Mouse (Mus musculus): Measurements from ENCODE around the gene Tmc4. TPM values are rescaled to one million over a fixed set of nuclear protein-coding genes. Genes with fewer than 3 reads are reported as not detected.
A peak's percentile ranks its signal among the peaks of the same experiment; 100 is the strongest.
"Not testable (repeated sequence)": the region's sequence is repeated elsewhere in the genome, so short reads cannot be mapped to it uniquely, and the experiment has no call there.

Tmc4 gene
- polyA plus RNA-seq (2012; ENCODE audit: insufficient read depth, insufficient read length, missing spikeins): 5.8 and 8.3 TPM in 2 replicates

DNA sequence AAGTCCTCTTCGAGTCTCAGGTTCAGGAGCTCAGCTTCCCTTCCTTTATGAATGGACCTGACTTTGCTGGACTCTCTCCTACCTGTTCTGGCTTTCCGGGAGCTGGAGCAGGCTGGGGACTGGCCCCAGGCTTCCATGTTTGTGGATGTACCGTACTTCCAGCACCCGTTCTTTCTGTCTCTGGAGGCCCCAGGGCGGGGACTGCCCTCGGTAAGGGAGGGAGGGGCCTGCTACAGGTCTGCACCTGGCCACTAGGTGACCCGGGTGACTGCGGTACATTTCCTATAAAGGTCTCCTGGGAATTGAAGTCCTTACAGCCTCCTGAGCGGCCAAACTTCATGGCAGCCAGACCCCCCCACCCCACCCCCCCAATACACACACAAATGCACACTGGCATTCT, at the start of gene Tmc4:
Gene Tmc4 (minus strand): TSS at position 212 of the 400 bp plus-strand sequence.
- no peak for TF ChIP-seq CTCF (IDR thresholded peaks at IDR 0.05; ENCODE audit: low read depth, low read length)
- TF ChIP-seq POLR2A (IDR thresholded peaks at IDR 0.05; ENCODE audit: borderline replicate concordance, low read depth, low read length): no peak
- H3K4me3 ChIP-seq (ENCODE audit: insufficient read depth, low read length): no peak within 1 kb of the TSS

DNA sequence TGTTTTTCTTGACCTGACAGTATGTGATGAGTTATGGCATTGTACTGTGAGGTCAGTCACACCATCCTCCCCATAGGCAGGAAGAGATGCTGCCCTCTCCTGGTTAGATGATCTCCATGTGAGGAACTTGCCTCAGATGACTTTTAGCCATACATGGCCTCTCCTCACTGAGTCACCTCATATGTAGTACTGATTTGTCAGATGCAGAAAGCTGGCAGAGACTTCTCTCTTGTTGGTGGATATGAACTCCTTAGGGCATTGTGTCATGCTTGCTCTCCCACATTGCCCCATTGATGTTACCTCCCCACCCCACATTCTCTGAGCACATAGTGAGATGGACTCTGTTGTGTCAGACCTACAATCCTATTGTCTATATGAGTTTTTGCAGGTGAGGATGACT, 48.1 kb upstream of the Tmc4 start:
- H3K4me3 ChIP-seq (ENCODE audit: insufficient read depth, low read length); H3K27ac ChIP-seq (ENCODE audit: insufficient read depth, low read depth, low read length); H3K4me1 ChIP-seq (ENCODE audit: control insufficient read depth, insufficient read depth, low read length): not testable (repeated sequence)

More for the DNA sequence above, at the start of gene Tmc4:
- Histone ChIP-seq H3K4me1 (ENCODE audit: control insufficient read depth, insufficient read depth, low read length) (peaks cover 2% of the 10 kb centered on the region; the same call in 1 of the 2 replicates), H3K27ac (ENCODE audit: insufficient read depth, low read depth, low read length) (no peak within 1 kb of the TSS)

DNA sequence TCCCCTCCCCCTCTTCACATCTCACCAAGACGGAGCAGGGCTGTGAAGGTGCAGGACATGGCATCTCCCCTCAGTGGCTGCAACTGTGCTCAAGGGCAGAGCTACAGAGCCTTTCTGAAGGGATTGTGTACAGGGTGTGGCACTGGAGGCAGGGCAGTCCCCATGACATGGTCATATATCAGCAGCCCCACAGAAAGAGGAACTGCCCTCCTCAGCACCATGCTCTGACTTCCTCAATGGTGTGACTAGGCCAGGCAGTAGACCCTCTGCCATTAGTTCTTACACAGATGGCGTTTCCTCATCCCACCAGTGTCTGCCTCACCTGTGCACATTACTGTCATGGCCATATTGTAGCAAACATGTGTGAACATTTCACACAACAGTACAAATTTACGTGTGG, 42.9 kb upstream of the Tmc4 start, which contains the start of gene Pirb:
Gene Pirb (minus strand): TSS at position 124 of the 400 bp plus-strand sequence.
- not testable (repeated sequence) for H3K4me1 ChIP-seq (ENCODE audit: control insufficient read depth, insufficient read depth, low read length)
- peak within 1 kb of the TSS; percentile 57 for H3K4me3 ChIP-seq (ENCODE audit: insufficient read depth, low read length)

DNA sequence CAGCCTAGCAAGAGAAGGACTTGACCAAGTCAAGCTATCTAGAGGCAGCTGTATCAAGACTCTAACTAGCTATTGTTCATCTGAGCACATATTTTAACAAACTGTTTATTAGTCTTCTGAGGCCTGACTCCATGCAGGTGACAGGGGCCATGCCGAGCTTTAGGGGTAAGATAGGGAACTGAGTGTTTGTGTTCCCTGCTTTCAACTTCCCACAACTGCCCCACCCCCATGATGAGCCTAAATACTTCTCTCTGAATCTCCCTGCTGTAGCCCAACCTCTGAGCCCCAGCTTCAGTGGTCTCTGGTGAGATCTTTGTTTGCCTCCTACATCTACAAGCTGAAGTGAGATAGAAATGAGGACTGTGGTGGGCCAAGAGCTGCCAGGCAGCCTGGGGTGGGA, 37.9 kb upstream of the Tmc4 start:
- TF ChIP-seq CTCF (IDR thresholded peaks at IDR 0.05; ENCODE audit: low read depth, low read length) (no peak), POLR2A (IDR thresholded peaks at IDR 0.05; ENCODE audit: borderline replicate concordance, low read depth, low read length) (no peak)
- H3K27ac ChIP-seq (ENCODE audit: insufficient read depth, low read depth, low read length): 0 out of 2 replicates have a peak overlapping the region, but pooled peaks have one; percentile 25
- no peak overlapping the region for H3K4me3 ChIP-seq (ENCODE audit: insufficient read depth, low read length)
- peaks cover 52% of the 10 kb centered on the region for H3K4me1 ChIP-seq (ENCODE audit: control insufficient read depth, insufficient read depth, low read length)

More for the DNA sequence above, 42.9 kb upstream of the Tmc4 start, which contains the start of gene Pirb:
- H3K27ac ChIP-seq (ENCODE audit: insufficient read depth, low read depth, low read length): peak within 1 kb of the TSS; percentile 82

DNA sequence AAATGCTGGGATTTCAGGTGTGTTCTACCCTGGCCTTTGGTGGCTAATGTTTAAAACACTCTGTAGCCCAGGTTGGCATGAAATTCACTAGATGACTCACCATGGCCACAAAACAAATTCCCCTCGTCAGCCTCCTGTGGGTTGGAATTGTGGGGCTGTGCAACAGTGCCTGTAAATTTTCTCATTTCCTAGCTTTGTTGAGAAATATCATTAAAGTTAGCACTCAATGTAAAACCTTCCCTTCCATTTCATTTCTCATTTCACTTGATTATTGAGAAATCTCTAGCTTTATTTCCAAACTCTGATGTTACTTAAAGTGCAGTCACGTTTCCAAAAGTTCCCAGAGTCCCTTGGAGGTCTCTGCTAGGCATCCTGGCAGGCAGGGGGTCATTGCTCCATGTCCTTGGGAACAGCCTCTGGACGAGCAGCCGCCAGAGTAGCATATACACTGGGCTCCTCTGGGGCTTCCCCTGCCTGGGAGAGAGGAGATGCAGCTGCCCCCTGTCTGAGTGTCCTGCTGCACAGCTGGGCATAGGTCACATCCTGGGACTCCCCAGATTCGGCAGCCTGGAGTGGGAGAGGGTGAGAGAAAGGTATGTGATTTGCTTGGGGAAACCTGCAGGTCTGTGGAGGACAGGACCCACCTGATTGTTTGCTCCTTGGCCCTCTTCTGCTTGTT, 35.0 kb upstream of the Tmc4 start:
- Histone ChIP-seq H3K27ac (ENCODE audit: insufficient read depth, low read depth, low read length) (peak overlapping the region; percentile 20; the same call in 1 of the 2 replicates), H3K4me1 (ENCODE audit: control insufficient read depth, insufficient read depth, low read length) (peaks cover 70% of the 10 kb centered on the region), H3K4me3 (ENCODE audit: insufficient read depth, low read length) (no peak overlapping the region)
- no peak for TF ChIP-seq CTCF (IDR thresholded peaks at IDR 0.05; ENCODE audit: low read depth, low read length)
- TF ChIP-seq POLR2A (IDR thresholded peaks at IDR 0.05; ENCODE audit: borderline replicate concordance, low read depth, low read length): no peak

DNA sequence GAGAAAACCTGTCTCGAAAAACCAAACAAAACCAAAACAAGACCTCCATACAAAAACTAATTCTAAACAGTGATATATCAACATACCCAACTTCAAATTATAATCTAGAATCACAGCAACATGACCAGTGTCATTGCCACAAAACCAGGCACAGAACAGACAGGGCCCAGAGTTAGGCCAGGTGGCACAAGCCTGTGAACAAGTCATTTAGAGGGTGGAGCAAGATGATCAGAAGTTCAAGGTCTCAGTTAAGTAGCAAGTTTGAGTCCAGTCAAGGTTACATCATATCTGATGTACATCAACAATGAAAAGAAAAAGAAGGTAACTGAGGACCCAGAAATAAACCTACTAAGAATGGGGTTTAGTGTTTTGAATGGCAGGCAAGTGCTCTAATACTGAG, 31.6 kb upstream of the Tmc4 start:
- peaks cover 51% of the 10 kb centered on the region for H3K4me1 ChIP-seq (ENCODE audit: control insufficient read depth, insufficient read depth, low read length)
- H3K27ac ChIP-seq (ENCODE audit: insufficient read depth, low read depth, low read length): peak overlapping the region; percentile 78
- H3K4me3 ChIP-seq (ENCODE audit: insufficient read depth, low read length): no peak overlapping the region
- no peak for TF ChIP-seq CTCF (IDR thresholded peaks at IDR 0.05; ENCODE audit: low read depth, low read length)
- no peak for TF ChIP-seq POLR2A (IDR thresholded peaks at IDR 0.05; ENCODE audit: borderline replicate concordance, low read depth, low read length)

DNA sequence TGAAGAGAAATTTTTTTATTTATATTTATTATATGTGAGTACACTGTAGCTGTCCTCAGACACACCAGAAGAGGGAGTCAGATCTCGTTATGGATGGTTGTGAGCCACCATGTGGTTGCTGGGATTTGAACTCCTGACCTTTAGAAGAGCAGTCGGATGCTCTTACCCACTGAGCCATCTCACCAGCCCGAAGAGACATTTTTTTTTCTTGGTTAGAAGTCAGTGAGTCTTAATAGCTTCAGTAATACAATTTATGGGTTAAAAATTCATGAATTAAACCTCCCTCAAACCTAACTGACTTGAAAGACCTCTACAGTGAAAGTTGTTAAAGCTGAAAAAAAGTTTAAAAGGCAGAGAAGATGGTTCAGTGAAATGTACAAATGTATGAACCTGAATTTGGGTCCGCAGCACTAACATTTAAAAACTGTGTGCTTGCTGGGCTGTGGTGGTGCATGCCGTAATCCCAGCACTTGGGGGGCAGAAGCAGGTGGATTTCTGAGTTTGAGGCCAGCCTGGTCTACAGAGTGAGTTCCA, 31.2 kb upstream of the Tmc4 start:
- Histone ChIP-seq H3K27ac (ENCODE audit: insufficient read depth, low read depth, low read length) (peak overlapping the region; percentile 85), H3K4me1 (ENCODE audit: control insufficient read depth, insufficient read depth, low read length) (peaks cover 47% of the 10 kb centered on the region)

DNA sequence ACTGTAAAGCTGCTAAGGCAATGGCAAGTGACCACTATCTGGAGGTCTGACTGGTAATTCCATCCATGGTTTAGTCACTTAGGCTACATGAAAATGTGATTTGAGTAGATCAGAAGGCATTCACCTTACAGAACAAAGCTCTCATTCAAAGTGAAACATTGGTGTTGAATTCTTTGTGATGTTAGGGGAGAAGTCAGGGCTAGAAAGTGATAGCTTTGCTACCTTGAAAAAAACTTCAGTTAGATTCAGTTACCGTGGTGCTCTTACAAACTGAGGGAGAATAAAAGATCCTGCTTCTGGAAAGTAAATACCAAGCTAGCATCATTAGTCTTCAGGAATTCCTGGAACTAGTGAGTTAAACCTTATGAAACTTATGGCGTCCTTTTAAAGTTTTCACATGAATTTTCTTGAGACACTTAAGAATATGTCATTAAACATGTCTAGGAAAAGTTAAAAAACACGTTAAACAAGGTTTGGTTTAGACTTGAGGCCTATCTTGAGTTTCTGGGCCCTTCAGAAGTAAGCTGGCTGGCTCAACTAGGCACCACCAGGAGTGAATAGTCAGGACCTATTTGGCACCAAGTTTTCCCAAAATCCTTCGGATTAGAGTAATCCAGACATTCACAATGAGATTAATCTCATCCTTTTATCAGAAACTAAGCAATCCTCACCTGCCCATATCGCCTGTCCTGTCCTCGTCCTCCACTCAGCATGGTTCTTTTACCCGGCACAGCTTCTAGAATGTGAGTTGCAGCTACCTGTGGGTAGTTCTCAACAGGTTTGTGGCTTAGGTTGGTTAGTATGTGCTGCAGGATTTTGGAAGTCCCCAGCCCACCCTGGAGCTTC, 30.4 kb upstream of the Tmc4 start:
- Histone ChIP-seq H3K4me3 (ENCODE audit: insufficient read depth, low read length) (no peak overlapping the region), H3K27ac (ENCODE audit: insufficient read depth, low read depth, low read length) (peak overlapping the region; percentile 85), H3K4me1 (ENCODE audit: control insufficient read depth, insufficient read depth, low read length) (peaks cover 41% of the 10 kb centered on the region)
- no peak for TF ChIP-seq POLR2A (IDR thresholded peaks at IDR 0.05; ENCODE audit: borderline replicate concordance, low read depth, low read length)
- no peak for TF ChIP-seq CTCF (IDR thresholded peaks at IDR 0.05; ENCODE audit: low read depth, low read length)

More for the DNA sequence above, 31.2 kb upstream of the Tmc4 start:
- H3K4me3 ChIP-seq (ENCODE audit: insufficient read depth, low read length): not testable (repeated sequence)

DNA sequence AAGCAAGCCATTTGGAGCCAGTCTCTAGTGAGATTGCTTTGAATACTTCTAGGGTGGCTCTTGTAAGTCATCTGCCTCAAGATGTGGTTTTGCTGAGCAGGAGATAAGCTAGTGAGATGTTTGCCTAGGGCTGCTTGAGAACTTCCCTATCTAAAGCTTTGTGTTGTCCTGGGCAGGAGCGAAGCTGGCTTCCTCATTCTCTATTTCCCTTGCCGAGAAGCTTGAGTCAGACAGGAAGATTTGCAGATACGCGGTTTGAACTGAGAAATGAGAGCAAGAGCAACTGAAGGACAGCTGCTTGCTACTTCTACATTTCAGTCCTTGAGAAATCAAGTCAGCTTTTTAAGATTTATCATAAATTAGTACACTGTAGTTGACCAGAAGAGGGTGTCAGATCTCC, 29.7 kb upstream of the Tmc4 start:
- no peak for TF ChIP-seq CTCF (IDR thresholded peaks at IDR 0.05; ENCODE audit: low read depth, low read length)
- TF ChIP-seq POLR2A (IDR thresholded peaks at IDR 0.05; ENCODE audit: borderline replicate concordance, low read depth, low read length): no peak
- Histone ChIP-seq H3K4me1 (ENCODE audit: control insufficient read depth, insufficient read depth, low read length) (peaks cover 34% of the 10 kb centered on the region), H3K27ac (ENCODE audit: insufficient read depth, low read depth, low read length) (peak overlapping the region; percentile 98), H3K4me3 (ENCODE audit: insufficient read depth, low read length) (peak overlapping the region; percentile 70; the same call in 1 of the 2 replicates)

DNA sequence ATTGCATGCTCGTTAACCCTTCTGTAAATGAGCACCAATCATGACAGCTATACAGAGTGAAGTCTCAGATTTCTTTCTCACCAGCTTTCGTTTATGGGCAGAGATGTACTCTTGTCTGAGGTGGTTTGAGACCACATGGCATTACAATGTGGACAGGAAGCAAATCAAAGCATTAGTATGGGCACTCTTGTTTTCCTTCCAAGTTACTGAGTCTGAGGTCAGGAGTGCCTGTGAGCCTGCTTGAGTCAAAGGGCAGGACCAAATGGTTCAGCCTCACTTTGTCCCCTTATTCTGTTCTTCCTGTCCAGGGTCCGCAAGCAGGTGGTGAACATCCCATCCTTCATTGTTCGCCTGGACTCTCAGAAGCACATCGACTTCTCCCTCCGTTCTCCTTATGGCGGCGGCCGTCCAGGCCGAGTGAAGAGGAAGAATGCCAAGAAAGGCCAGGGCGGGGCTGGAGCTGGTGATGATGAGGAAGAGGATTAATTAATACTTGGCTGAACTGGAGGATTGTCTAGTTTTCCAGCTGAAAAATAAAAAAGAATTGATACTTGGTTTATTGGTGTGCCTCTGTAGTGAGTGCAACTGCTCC, 29.1 kb upstream of the Tmc4 start:
- no peak for TF ChIP-seq POLR2A (IDR thresholded peaks at IDR 0.05; ENCODE audit: borderline replicate concordance, low read depth, low read length)
- TF ChIP-seq CTCF (IDR thresholded peaks at IDR 0.05; ENCODE audit: low read depth, low read length): no peak
- peak overlapping the region; percentile 70 for H3K4me3 ChIP-seq (ENCODE audit: insufficient read depth, low read length)
- H3K4me1 ChIP-seq (ENCODE audit: control insufficient read depth, insufficient read depth, low read length): peaks cover 30% of the 10 kb centered on the region
- peak overlapping the region; percentile 98 for H3K27ac ChIP-seq (ENCODE audit: insufficient read depth, low read depth, low read length)

Data from bone marrow macrophage, adult 2 months (primary cell).